Mouse (Mus musculus): ENCODE measurements around the gene Rpl27.
"Not testable (repeated sequence)": the region's sequence is repeated elsewhere in the genome, so short reads cannot be mapped to it uniquely, and the experiment has no call there.

Rpl27 gene

GRCm38 (mm10) chr11:101447786-101448185, 5.7 kb downstream of the Rpl27 start:
- no peak for DNase-seq (ENCODE audit: low read depth, low spot score)

- DNase-seq (ENCODE audit: low read depth, low spot score), result peak; percentile 88
Observed at GRCm38 (mm10) chr11:101448274-101448746, 6.2 kb downstream of the Rpl27 start, which contains the start of gene Ifi35. Gene Ifi35, plus strand, starts transcription at chr11:101448407.

GRCm38 (mm10) chr11:101448899-101449298, 6.8 kb downstream of the Rpl27 start:
- no peak for DNase-seq (ENCODE audit: low read depth, low spot score)

- DNase-seq (ENCODE audit: low read depth, low spot score), result not testable (repeated sequence)
Observed at GRCm38 (mm10) chr11:101449596-101449995, 7.5 kb downstream of the Rpl27 start.

DNA sequence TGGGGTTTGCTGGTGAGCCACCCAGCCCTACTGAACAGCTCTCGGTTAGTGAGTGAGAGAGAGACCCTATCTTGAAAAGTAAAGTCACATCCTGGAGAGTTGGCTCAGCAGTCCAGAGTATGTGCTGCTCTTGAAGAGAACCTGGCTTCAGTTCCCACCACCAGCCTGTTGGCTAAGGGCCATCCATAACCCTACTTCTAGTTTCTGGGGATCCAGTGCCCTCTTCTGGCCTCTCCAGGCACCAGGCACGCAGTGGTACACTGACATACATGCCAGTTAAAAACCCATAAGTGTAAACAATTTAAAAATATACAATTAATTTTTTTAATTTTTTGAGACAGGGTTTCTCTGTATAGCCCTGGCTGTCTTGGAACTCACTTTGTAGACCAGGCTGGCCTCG, 8.3 kb downstream of the Rpl27 start:
- DNase-seq (ENCODE audit: low read depth, low spot score), result no peak

- no peak for DNase-seq (ENCODE audit: low read depth, low spot score)
Observed at GRCm38 (mm10) chr11:101451536-101451935, 9.4 kb downstream of the Rpl27 start.

DNA sequence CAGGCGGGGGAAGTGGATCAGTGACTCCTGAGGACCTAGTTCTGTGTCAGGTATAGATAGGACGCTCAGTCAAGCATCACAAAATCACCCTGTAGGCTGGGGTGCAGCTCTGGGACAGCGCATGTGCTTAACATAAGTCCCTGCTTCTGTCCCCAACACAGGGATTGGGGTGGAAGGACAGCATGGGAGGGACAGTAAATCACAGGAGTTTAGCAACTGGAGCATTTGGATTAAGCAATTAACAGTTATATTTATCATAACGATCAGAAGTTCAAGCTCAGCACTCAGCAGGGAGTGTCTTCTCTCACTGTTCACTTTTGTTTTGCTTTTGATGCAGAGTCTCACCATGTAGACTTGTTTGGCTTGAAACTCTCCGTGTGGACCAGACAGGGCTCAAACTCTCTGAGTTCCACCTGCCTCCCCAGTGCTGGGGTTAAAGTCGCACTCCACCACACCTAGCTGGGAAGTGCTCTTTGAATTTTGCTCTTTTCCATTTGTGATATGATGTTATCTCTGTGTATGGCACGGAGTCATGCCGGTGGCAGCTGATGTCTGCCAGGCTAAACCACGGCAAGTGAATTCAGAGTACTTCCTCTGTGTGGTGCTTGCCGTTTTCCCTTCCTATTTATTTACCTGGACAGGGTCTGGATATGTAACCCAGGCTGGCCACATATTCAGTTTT, 10.1 kb downstream of the Rpl27 start:
- DNase-seq (ENCODE audit: low read depth, low spot score), result no peak

- DNase-seq (ENCODE audit: low read depth, low spot score), result no peak
Observed at GRCm38 (mm10) chr11:101454702-101455101, 12.6 kb downstream of the Rpl27 start.

- DNase-seq (ENCODE audit: low read depth, low spot score), result no peak
Observed at GRCm38 (mm10) chr11:101455627-101456026, 13.5 kb downstream of the Rpl27 start.

DNA sequence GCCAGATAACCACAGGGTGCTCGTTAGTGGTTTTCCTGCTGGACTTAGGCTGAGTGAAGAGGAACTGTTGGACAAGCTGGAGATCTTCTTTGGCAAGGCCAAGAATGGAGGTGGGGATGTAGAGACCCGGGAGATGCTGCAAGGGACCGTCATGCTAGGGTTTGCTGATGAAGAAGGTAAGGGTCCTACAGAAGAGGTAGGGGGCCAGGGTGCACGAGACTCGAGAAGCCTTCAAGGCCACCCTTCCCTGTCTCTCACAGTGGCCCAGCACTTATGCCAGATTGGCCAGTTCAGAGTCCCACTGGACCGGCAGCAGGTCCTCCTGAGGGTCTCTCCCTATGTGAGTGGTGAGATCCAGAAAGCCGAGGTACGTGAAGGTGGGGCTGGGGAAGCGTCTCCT, 15.5 kb downstream of the Rpl27 start:
- DNase-seq (ENCODE audit: low read depth, low spot score), result no peak

GRCm38 (mm10) chr11:101458217-101458616, 16.1 kb downstream of the Rpl27 start:
- DNase-seq (ENCODE audit: low read depth, low spot score), result no peak

DNA sequence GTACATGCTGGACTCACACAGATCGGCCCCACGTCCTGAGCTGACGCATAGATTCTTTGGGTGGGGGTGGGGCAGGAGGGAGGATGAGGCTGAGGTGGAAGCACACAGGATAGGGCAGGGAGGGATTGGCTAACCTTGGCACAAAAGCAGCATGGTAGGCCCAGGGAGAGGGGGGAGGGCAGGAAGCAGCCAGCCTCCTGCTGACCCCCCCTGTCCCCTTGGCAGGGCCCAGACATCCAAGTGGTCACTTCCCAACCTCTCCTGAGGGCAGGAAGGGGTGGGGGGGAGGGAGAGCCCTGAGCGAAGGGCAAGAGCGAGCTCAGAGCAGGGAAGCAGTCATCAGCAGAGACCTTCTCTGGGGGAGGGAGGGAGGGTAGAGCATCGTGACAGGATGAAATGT, 17.6 kb downstream of the Rpl27 start:
- no peak for DNase-seq (ENCODE audit: low read depth, low spot score)

DNA sequence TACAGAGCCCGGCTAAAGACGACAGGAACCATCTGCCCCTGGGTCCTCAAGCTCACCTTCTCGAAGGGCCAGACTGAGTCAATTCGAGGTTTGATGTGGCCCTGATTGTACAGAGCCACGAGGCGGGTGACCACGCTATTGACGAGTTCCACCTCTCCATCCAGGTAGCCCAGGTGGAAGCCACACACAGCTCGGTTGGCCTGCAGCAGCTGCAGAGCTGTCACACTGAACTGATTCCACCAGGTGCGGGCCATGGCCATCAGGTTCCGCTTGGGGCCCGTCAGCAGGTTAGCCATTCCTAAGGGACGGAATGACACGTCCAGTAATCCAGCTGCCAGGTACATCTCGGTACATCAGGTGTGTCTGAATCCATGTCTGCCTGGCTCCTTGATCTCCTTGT, 18.2 kb downstream of the Rpl27 start:
- DNase-seq (ENCODE audit: low read depth, low spot score), result no peak

GRCm38 (mm10) chr11:101462141-101462540, 20.0 kb downstream of the Rpl27 start:
- DNase-seq (ENCODE audit: low read depth, low spot score), result no peak

DNA sequence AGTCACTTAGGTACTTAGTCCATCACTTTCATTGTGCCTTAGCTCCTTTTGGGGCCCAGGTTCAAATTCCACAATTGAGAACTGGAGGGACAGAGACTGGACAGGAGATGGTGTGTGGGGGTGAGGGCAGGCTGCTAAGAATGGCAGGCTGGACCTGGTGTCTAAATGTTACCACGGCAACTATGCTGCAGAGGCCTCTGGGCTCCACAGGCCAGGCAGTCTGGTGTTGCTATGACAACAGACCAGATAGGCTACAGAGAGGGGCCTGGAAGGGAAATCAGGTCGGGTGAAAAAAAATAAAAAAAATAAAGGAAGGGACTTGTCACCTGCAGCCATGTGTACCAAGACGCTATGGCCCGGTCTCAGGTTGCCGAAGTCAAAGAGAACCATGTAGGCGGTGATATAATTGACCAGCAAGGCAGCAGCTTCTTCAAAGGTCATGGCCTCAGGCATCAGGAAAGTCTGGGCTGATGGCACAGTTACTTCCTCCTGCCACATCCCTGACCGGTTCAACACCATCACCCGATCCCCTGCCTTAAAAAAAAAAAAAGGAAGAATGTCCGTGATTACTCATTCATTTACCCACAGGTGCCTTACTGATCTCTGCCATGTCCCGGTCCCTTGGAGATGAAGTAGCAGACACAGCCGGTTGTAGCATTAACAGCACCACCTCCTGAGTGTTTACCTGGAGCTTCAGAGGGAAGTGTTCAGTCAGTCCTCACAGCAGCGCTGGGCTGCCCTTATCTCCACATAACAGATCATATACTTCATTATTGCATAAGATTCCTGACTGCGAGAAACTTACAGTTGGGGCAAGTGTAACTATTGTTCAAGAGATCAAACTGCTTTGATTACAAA, 20.7 kb downstream of the Rpl27 start:
- DNase-seq (ENCODE audit: low read depth, low spot score), result no peak

GRCm38 (mm10) chr11:101464211-101465100, 22.4 kb downstream of the Rpl27 start, which contains the start of gene Rnd2:
Gene Rnd2, plus strand, starts transcription at chr11:101464999.
- no peak for DNase-seq (ENCODE audit: low read depth, low spot score)

GRCm38 (mm10) chr11:101465101-101465868, 23.2 kb downstream of the Rpl27 start:
- no peak for DNase-seq (ENCODE audit: low read depth, low spot score)

DNA sequence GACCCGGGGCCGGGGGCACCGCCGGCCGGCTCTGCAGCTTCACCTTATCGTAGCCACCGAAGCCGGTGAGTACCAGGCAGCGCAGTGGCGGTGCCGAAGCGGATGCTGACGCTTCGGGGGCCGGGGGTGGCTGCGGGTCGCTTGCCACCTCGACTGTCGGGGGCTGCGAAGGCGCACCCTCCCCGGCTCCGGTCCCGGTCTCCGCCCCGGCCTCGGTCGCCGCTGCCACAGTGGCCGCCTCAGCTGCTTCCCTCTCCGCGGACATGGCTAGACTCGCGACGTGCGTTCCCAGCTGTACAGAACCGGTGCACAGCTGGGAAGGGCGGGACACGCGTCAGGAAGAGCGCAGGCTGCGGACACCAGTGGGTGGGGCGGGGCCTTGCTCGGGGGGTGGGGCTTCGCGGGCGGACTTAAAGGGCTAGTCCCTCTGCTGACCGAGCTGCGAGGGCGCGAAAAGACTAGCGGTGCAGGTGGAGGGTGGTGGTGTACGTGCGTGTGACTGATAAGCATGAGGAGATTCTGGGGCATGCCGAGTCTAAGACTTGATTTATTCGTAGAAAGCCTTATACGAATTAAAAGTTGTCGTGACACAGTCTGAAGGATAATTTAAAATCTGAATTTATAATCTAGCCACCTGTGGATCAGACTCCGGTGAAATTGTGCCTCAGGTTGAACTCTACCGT, 23.9 kb downstream of the Rpl27 start, which contains the start of gene Vat1:
Gene Vat1, minus strand, starts transcription at position 362 of the 683 bp plus-strand sequence.
- peak; percentile 56 for DNase-seq (ENCODE audit: low read depth, low spot score)

GRCm38 (mm10) chr11:101466552-101466950, 24.5 kb downstream of the Rpl27 start:
- DNase-seq (ENCODE audit: low read depth, low spot score), result not testable (repeated sequence)

Data from c-Kit-negative CD71-positive TER-119-positive erythroid progenitor cells, embryonic 14.5 days (primary cell).